Mouse (Mus musculus) left cerebral cortex, postnatal 4 days (tissue): ENCODE data around the gene Lrp10. TPM values are rescaled to one million over a fixed set of nuclear protein-coding genes. Genes with fewer than 3 reads are reported as not detected.

Experiments
- DNase-seq: peaks from one replicate; pipeline ENCODE4 v3.0.0-alpha.2; 2022
- intact Hi-C: fragments of 180-260 bp; cut with DNase I; formaldehyde crosslinking; loops from one replicate; pipeline ENCODE4 v1.15.1; 2025
- total RNA-seq, 2 experiments: library from RNA; stranded (reverse); gene quantifications; 2 replicates each; pipeline ENCODE4 v1.2.3; 2021

Gene Lrp10
- total RNA-seq, 2 experiments from 2014 or later: 39.6 to 39.8 TPM

- no peak for DNase-seq
- intact Hi-C loops: no loop called here
Measured at GRCm38 (mm10) chr14:54516710-54517310, 52.9 kb downstream of the Lrp10 start.

Other genes starting within 250 kb of the Lrp10 start
- 100 to 1,000 TPM; 103 to 114 TPM for gene Dad1, start 210.0 kb upstream of the Lrp10 start, total RNA-seq
- 10 to 100 TPM; 37.1 to 38.9 TPM for gene Abhd4, start 209.9 kb upstream of the Lrp10 start, total RNA-seq
- not detected for gene Olfr49, start 179.2 kb upstream of the Lrp10 start, total RNA-seq
- 10 to 100 TPM; 56.8 to 64.1 TPM for gene Oxa1l, start 103.3 kb upstream of the Lrp10 start, total RNA-seq
- gene Slc7a7, start 46.4 kb upstream of the Lrp10 start, total RNA-seq: 1 to 10 TPM; 2.2 to 3.7 TPM
- gene Mrpl52, start 37.2 kb upstream of the Lrp10 start, total RNA-seq: 100 to 1,000 TPM; 147 to 150 TPM
- 10 to 100 TPM; 44.0 to 47.9 TPM for gene Mmp14, start 32.5 kb upstream of the Lrp10 start, total RNA-seq
- gene Rem2, start 12.0 kb downstream of the Lrp10 start, total RNA-seq: 10 to 100 TPM; 15.0 to 17.2 TPM
- gene Prmt5, start 53.4 kb downstream of the Lrp10 start, total RNA-seq: 10 to 100 TPM; 93.2 to 99.2 TPM
- 1 to 10 TPM; 8.1 to 9.1 TPM for gene Haus4, start 90.5 kb downstream of the Lrp10 start, total RNA-seq
- gene Ajuba, start 113.4 kb downstream of the Lrp10 start, total RNA-seq: 1 to 10 TPM; 4.2 TPM
- gene 4931414P19Rik, start 141.9 kb downstream of the Lrp10 start, total RNA-seq: 1 to 10 TPM; 3.2 to 4.4 TPM
- 100 to 1,000 TPM; 182 to 197 TPM for gene Psmb5, start 153.9 kb downstream of the Lrp10 start, total RNA-seq
- gene Psmb11, start 157.3 kb downstream of the Lrp10 start, total RNA-seq: not detected
- gene Gm17606, start 176.8 kb downstream of the Lrp10 start, total RNA-seq: not detected
- 10 to 100 TPM; 17.2 to 20.7 TPM for gene Cdh24, start 177.2 kb downstream of the Lrp10 start, total RNA-seq
- gene 1700123O20Rik, start 222.1 kb downstream of the Lrp10 start, total RNA-seq: 10 to 100 TPM; 27.4 to 30.2 TPM
- 100 to 1,000 TPM; 273 to 279 TPM for gene Acin1, start 222.8 kb downstream of the Lrp10 start, total RNA-seq
- gene Gm29776, start 234.7 kb downstream of the Lrp10 start, total RNA-seq: not detected
- gene Cebpe, start 248.0 kb downstream of the Lrp10 start, total RNA-seq: not detected